Mouse (Mus musculus): Measurements from ENCODE around the gene Sh3bgr.

DNA sequence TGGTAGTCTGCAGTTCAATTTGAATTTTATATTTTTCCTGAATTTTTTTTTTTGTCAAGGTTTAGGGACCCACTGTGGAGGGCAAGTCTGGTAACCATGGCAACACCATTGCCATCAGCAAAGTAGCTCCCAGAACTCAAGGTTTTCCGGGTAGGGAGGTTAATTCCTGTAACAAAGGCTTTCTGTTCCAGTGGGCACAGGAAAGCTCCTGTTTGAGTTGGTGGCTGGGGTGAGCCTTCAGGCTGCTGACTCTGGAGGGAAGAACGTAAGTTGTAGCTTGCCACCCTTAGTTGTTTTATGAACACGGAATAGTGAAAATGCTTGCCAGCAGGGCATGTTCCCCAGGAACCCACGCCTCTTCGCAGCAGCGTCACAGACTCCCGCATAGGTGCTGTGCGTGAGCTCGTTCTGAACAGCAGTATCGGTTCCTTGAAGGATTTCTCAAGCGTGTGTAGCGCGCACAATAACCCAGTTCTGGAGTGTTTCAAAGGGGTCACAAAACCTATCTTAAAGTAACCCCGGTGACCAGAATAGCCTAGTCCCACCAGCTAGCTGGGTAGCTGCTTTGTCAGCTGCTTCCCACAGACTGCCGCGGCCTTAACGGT is 35.2 kb downstream of the Sh3bgr start, which contains the start of gene B3galt5:
- TF ChIP-seq CHD2 (IDR thresholded peaks at IDR 0.05; ENCODE audit: low read length) (no peak), UBTF (IDR thresholded peaks at IDR 0.05; ENCODE audit: borderline replicate concordance, insufficient read depth, low read depth, low read length) (no peak), GATA1 (IDR thresholded peaks at IDR 0.05; ENCODE audit: low read depth, low read length) (no peak)

Data from MEL (cell line).